13 mouse cellular contexts compared by ENCODE assay signal in the genomic region with DNA sequence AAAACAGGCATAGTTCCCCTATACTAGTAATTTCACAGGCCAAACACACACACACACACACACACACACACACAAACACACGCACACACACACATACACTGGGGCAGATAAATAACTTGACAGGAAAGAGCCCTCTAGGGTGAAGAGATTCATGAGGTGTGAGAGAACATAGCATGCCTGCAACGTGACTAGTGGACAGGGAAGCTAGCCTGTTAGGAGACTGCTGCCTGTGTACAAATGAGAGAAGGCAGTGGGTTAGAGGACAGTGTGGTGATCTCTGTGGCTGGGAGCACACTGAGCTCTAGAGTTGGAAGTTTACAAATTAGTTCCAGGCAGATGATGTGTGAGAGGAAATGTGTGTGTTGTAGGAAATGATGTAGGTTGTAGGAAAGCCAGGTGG. TPM values are rescaled to one million over a fixed set of nuclear protein-coding genes. Genes with fewer than 3 reads are reported as not detected.
DNase-seq lines count a peak whose midpoint lies in the region; ATAC-seq and TF ChIP-seq lines count a peak whose summit lies in the region.
"Had no signal": no experiment of that assay in that cellular context is flagged by ENCODE, and none has a peak within 500 bp of the region (broad histone marks: within the 10 kb centered on the region; RNA-seq: fewer than 3 reads in every experiment).

No protein-coding gene starts in this region.

- no peak overlapping the region for H3K4me2 ChIP-seq in heart, embryonic 14.5 days (ENCODE audit: low read length)
- no peak overlapping the region for H3K4me2 ChIP-seq in lung, embryonic 14.5 days
- H3K4me2 ChIP-seq in liver, embryonic 12.5 days = no peak overlapping the region

- DNase-seq in heart, postnatal 4 days = no peak
- peak; percentile 82 for DNase-seq in lung, embryonic 14.5 days
- DNase-seq in lung, adult 18-20 months = no peak
- no peak for DNase-seq in embryonic facial prominence, embryonic 10.5 days (ENCODE audit: low spot score)
- DNase-seq in lung, postnatal 10 days = peak; percentile 62
- no peak for DNase-seq in adrenal gland, postnatal 14 days
- DNase-seq: adrenal gland, adult 8-10 months; kidney, adult 11 months; kidney, postnatal 36 days; right cerebral cortex, adult 18-20 months had no signal

- 47% methylated on average over 2 of the region's 2 CpGs for WGBS in heart, embryonic 14.5 days
- WGBS in lung, embryonic 14.5 days = 21% methylated on average over 2 of the region's 2 CpGs
- WGBS in embryonic facial prominence, embryonic 10.5 days = 73% methylated on average over 2 of the region's 2 CpGs
- 46% methylated on average over 2 of the region's 2 CpGs for WGBS in liver, embryonic 12.5 days (ENCODE audit: insufficient replicate concordance)

- H3K9ac ChIP-seq in heart, embryonic 14.5 days (ENCODE audit: low read length) = 0 out of 2 replicates have a peak overlapping the region, but pooled peaks have one; percentile 21
- H3K9ac ChIP-seq in lung, embryonic 14.5 days = no peak overlapping the region
- H3K9ac ChIP-seq in liver, embryonic 12.5 days = no peak overlapping the region
- H3K9ac ChIP-seq: liver, embryonic 14.5 days had no signal

- 0 out of 2 replicates have a peak, but pooled peaks have one; percentile 4 for TF ChIP-seq CTCF in lung, embryonic 14.5 days (IDR thresholded peaks at IDR 0.05; ENCODE audit: low read depth)

- H3K9me3 ChIP-seq in heart, embryonic 14.5 days (ENCODE audit: control insufficient read depth, low read length) = no peaks in the 10 kb centered on the region
- no peaks in the 10 kb centered on the region for H3K9me3 ChIP-seq in lung, embryonic 14.5 days (ENCODE audit: low read depth, low read length)
- H3K9me3 ChIP-seq in embryonic facial prominence, embryonic 10.5 days = no peaks in the 10 kb centered on the region
- H3K9me3 ChIP-seq in liver, embryonic 12.5 days (replicated peaks) = no peaks in the 10 kb centered on the region

- ATAC-seq in heart, embryonic 14.5 days (ENCODE audit: insufficient number of reproducible peaks, insufficient read depth, low FRiP score, low read depth) = peak; percentile 25; the same call in 1 of the 2 replicates
- ATAC-seq in lung, embryonic 14.5 days (ENCODE audit: insufficient read depth) = peak; percentile 86
- ATAC-seq in liver, embryonic 12.5 days = no peak

- H3K4me3 ChIP-seq in heart, embryonic 14.5 days (ENCODE audit: control insufficient read depth in 1 of 2, insufficient read depth in 1 of 2, low read depth in 1 of 2, low read length in 2 of 2) = no peak overlapping the region
- no peak overlapping the region for H3K4me3 ChIP-seq in lung, embryonic 14.5 days (ENCODE audit: low read depth, low read length)
- H3K4me3 ChIP-seq in embryonic facial prominence, embryonic 10.5 days = no peak overlapping the region
- no peak overlapping the region for H3K4me3 ChIP-seq in liver, embryonic 12.5 days

- peaks cover 1 to 12% of the 10 kb centered on the region in 2 experiments for H3K4me1 ChIP-seq in heart, embryonic 14.5 days (ENCODE audit: control insufficient read depth in 2 of 2, insufficient read depth in 2 of 2, low read length in 2 of 2)
- H3K4me1 ChIP-seq in lung, embryonic 14.5 days (ENCODE audit: insufficient read depth) = peaks cover 3% of the 10 kb centered on the region; the same call in 1 of the 2 replicates
- peaks cover 17% of the 10 kb centered on the region for H3K4me1 ChIP-seq in embryonic facial prominence, embryonic 10.5 days
- H3K4me1 ChIP-seq in liver, embryonic 12.5 days = no peaks in the 10 kb centered on the region

- H3K27me3 ChIP-seq in heart, embryonic 14.5 days (ENCODE audit: control insufficient read depth, insufficient read depth, low read length) = no peaks in the 10 kb centered on the region
- H3K27me3 ChIP-seq in lung, embryonic 14.5 days (ENCODE audit: insufficient read depth, low read length) = no peaks in the 10 kb centered on the region
- H3K27me3 ChIP-seq in embryonic facial prominence, embryonic 10.5 days (replicated peaks; ENCODE audit: low read depth, poor library complexity, severe bottlenecking) = no peaks in the 10 kb centered on the region
- H3K27me3 ChIP-seq in liver, embryonic 12.5 days (replicated peaks) = no peaks in the 10 kb centered on the region

- H3K36me3 ChIP-seq in heart, embryonic 14.5 days (ENCODE audit: control insufficient read depth, insufficient read depth, low read length) = no peaks in the 10 kb centered on the region
- no peaks in the 10 kb centered on the region for H3K36me3 ChIP-seq in lung, embryonic 14.5 days (ENCODE audit: insufficient read depth)
- no peaks in the 10 kb centered on the region for H3K36me3 ChIP-seq in embryonic facial prominence, embryonic 10.5 days (replicated peaks)
- H3K36me3 ChIP-seq in liver, embryonic 12.5 days = no peaks in the 10 kb centered on the region

- 0 out of 4 replicates have a peak overlapping the region, but pooled peaks of 1 of the 2 experiments have one; percentile 24 for H3K27ac ChIP-seq in heart, embryonic 14.5 days (replicated peaks in 1 of 2; ENCODE audit: control insufficient read depth in 1 of 2, insufficient read depth in 1 of 2, low read depth in 2 of 2, low read length in 2 of 2)
- H3K27ac ChIP-seq in lung, embryonic 14.5 days (ENCODE audit: low read depth) = no peak overlapping the region
- 0 out of 2 replicates have a peak overlapping the region, but pooled peaks have one; percentile 14 for H3K27ac ChIP-seq in embryonic facial prominence, embryonic 10.5 days (replicated peaks)
- H3K27ac ChIP-seq in liver, embryonic 12.5 days = no peak overlapping the region
- H3K27ac ChIP-seq: liver, embryonic 14.5 days had no signal

RNA-seq across cellular contexts. Expression of gene Plekha5, which starts 53.1 kb away (rescaled TPM):
- polyA plus RNA-seq in heart, embryonic 14.5 days (2014; fragmentation: Nextera tagmentation; extraction: Ambion mirVana) = 25.2 and 26.1 TPM in 2 replicates
- 10 to 100 TPM; 39.4 to 42.6 TPM for total RNA-seq in heart, postnatal 4 days (2021)
- 45.1 and 54.3 TPM in 2 replicates for polyA plus RNA-seq in lung, embryonic 14.5 days (2014; fragmentation: Nextera tagmentation; extraction: Ambion mirVana)
- polyA plus RNA-seq in embryonic facial prominence, embryonic 10.5 days (2016; fragmentation: Nextera tagmentation; extraction: Ambion mirVana) = 42.0 and 47.1 TPM in 2 replicates
- 30.1 and 32.7 TPM in 2 replicates for total RNA-seq in adrenal gland, postnatal 14 days (2021)
- polyA plus RNA-seq in liver, embryonic 12.5 days (2016; fragmentation: Nextera tagmentation; extraction: Ambion mirVana) = 12.4 and 12.8 TPM in 2 replicates

Comparison
In these comparisons a context has a peak if more than half of its experiments do, and no peak if none do; other contexts are left out.
1. DNase-seq: peak in lung, embryonic 14.5 days (single experiment) and lung, postnatal 10 days (single experiment); none in heart, postnatal 4 days (single experiment), lung, adult 18-20 months (0 of 2), embryonic facial prominence, embryonic 10.5 days (single experiment) and adrenal gland, postnatal 14 days (single experiment).